Mouse (Mus musculus): ENCODE measurements around the gene Ramp2.

Gene Ramp2
- long read RNA-seq, experiment 1, transcript Ramp2-204 (4 exons, 1,178 nt): major isoform, 11 of 13 reads
- long read RNA-seq, experiment 1, partial matches to known transcripts: 1 of 13 reads
- long read RNA-seq, experiment 1, other reads (novel, unspliced or antisense): 0 of 13 reads
- long read RNA-seq, experiment 2, transcript Ramp2-204 (4 exons, 1,178 nt): major isoform, 12 of 15 reads
- long read RNA-seq, experiment 2, partial matches to known transcripts: 0 of 15 reads
- long read RNA-seq, experiment 2, other reads (novel, unspliced or antisense): 1 of 15 reads

GRCm38 (mm10) chr11:101245855-101246701 lies at the start of gene Ramp2:
Gene Ramp2, plus strand, starts transcription at chr11:101246028.
- intact Hi-C loops (cut with DNase I): no loop called here

GRCm38 (mm10) chr11:101196175-101196574 lies 49.7 kb upstream of the Ramp2 start:
- intact Hi-C loops (cut with DNase I): no loop called here

DNA sequence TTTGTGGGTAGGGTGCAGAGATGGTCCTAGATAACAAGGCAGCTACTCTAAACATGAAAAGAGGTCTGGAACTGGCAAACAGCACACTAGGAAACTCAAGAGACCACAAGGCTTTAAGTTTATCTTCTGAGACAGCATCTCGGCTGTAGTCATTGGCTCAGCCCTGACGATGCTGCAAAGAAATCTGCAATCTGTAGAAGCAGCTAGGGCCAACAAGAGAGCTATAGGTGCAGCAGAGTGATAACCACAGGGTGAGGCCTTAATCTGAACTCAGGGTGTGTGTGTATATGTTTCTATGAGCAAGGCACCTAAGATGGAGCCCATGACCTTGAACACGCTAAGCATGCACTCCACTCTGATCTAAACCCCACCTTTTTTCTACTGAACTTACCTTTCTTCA lies 46.3 kb upstream of the Ramp2 start:
- intact Hi-C loops (cut with DNase I): no loop called here

GRCm38 (mm10) chr11:101200986-101201385 lies 44.8 kb upstream of the Ramp2 start:
- intact Hi-C loops (cut with DNase I): loop anchor here (10.0 kb wide), 1 partner anchor 194 kb away; no protein-coding TSS in a partner anchor

DNA sequence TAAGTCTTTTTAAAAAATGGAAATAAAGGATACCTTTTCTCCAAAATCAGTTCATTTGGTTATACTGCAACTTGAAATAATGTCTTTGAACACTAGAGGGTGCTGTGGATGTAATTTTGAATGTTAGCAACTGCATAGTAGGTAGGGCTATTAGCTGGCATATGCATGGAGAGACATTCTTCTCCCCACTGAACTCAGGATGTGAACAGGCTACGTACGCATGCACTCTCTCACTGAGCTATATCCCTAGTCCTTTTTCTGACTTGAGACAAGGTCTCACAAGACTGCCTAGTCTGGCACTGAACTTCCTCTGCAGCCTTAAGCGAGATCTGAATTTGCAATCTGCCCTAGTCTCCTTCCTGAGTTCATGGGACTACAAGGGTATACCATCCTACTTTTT lies 33.9 kb upstream of the Ramp2 start:
- intact Hi-C loops (cut with DNase I): loop anchor here (1.0 to 2.0 kb wide), 2 partner anchors 36 to 91 kb away; partner anchors contain the start of gene Becn1

GRCm38 (mm10) chr11:101216936-101217335 lies 28.9 kb upstream of the Ramp2 start:
- intact Hi-C loops (cut with DNase I): no loop called here

DNA sequence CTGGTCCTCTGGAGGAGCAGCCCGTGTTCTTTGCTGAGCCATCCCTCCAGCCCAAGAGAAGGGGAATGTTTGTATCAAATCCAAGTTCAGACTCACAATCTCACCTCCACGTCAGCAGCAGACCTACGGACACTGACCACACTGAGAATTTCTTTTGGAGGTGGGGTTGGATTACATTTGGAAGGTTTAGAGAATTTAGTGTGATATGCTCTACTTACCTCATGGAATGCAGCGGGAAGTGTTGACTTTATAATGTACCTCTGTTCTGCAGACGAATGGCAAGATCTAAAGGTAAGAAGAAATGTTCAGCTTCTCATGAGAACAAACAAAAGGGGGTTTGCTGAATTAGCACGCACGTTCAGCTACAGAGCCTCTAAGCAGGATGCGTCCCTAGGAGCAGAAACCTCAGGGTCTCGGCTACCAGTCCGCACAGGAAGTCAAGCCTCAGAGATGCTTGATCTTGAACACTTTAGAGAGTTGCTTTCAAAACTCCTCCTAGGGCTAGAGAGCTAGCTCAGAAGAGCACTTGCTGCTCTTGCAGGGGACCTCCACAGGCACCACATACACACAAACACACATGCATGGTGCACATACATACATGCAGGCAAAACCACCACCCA lies 27.3 kb upstream of the Ramp2 start:
- intact Hi-C loops (cut with DNase I): no loop called here

GRCm38 (mm10) chr11:101220853-101221252 lies 25.0 kb upstream of the Ramp2 start:
- intact Hi-C loops (cut with DNase I): no loop called here

GRCm38 (mm10) chr11:101221306-101221986 lies 24.4 kb upstream of the Ramp2 start:
- intact Hi-C loops (cut with DNase I): no loop called here

- intact Hi-C loops (cut with DNase I): no loop called here
Measured at GRCm38 (mm10) chr11:101224337-101224736, 21.5 kb upstream of the Ramp2 start.

GRCm38 (mm10) chr11:101225331-101226064 lies 20.3 kb upstream of the Ramp2 start:
- intact Hi-C loops (cut with DNase I): no loop called here

GRCm38 (mm10) chr11:101226065-101226701 lies 19.6 kb upstream of the Ramp2 start, which contains the start of gene Ezh1:
Gene Ezh1, minus strand, starts transcription at chr11:101226463.
- intact Hi-C loops (cut with DNase I): no loop called here

- intact Hi-C loops (cut with DNase I): no loop called here
Measured at GRCm38 (mm10) chr11:101229361-101229900, 16.4 kb upstream of the Ramp2 start.

DNA sequence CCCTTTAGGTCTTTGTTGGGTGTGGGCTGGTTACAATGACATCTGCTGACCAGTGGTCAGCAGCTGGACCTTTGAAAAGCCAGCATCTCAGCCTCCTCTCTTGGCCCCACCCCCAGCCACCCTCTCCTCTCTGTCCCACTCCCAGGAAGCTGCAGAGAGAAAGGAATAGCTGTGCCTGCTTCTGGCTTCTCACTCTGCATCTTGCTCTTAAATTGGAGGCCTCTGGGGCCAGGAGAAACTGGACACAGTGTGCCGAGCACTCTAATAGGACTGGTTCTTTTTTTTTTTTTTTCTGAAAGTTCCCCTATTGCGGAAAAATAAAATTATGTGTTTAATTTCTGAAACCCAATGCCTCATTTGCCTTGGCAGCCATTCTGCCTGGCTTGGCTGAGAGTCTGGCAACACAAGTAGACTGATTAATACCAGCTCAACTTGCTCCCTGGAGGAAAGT lies 15.7 kb upstream of the Ramp2 start:
- intact Hi-C loops (cut with DNase I): loop anchor here (10.0 kb wide), 1 partner anchor 165 kb away; no protein-coding TSS in a partner anchor

- intact Hi-C loops (cut with DNase I): loop anchor here (10.0 kb wide), 1 partner anchor 164 kb away; no protein-coding TSS in a partner anchor
Measured at GRCm38 (mm10) chr11:101230526-101230925, 15.3 kb upstream of the Ramp2 start.

- intact Hi-C loops (cut with DNase I): loop anchor here (10.0 kb wide), 1 partner anchor 164 kb away; no protein-coding TSS in a partner anchor
Measured at GRCm38 (mm10) chr11:101230991-101231871, 14.6 kb upstream of the Ramp2 start.

DNA sequence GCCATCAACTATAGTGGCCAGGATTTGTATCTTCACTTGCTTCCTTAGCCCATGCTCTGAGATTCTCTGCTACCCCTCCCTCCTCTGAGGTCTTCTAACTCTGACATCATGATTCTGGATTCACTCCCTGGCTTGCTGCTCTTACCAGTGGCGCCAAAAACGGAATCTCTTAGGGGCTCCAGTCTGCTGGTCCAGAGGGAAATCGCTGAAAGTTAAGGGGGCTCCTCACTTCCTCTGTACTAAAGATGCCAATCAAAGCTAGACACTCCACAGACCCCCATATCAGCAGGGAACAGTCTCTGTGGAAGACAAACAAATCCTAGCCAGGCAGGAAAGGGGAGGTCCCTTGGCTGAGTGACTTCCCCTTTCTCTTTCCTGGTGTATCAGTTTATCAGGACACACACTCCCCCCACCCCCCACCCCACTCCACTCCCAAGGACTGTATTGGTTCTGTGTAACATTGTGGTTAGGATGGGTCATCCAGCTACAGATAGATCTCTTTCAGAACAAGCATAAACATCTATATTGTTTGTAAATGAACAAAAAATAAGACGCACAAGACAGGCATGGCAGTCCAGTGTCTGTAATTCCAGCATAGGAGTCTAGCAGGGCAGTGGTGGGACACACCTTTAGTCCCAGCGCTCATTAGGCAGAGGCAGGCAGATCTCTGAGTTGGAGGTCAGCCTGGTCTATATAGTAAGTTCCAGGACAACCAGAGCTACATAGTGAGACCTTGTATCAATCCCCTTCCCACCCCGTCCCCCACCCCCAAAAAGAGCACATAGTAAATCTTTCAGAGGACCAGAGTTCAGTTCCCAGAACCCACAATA lies 13.6 kb upstream of the Ramp2 start:
- intact Hi-C loops (cut with DNase I): loop anchor here (10.0 kb wide), 1 partner anchor 163 kb away; no protein-coding TSS in a partner anchor

Data from adrenal gland (tissue).